In the genomic region with DNA sequence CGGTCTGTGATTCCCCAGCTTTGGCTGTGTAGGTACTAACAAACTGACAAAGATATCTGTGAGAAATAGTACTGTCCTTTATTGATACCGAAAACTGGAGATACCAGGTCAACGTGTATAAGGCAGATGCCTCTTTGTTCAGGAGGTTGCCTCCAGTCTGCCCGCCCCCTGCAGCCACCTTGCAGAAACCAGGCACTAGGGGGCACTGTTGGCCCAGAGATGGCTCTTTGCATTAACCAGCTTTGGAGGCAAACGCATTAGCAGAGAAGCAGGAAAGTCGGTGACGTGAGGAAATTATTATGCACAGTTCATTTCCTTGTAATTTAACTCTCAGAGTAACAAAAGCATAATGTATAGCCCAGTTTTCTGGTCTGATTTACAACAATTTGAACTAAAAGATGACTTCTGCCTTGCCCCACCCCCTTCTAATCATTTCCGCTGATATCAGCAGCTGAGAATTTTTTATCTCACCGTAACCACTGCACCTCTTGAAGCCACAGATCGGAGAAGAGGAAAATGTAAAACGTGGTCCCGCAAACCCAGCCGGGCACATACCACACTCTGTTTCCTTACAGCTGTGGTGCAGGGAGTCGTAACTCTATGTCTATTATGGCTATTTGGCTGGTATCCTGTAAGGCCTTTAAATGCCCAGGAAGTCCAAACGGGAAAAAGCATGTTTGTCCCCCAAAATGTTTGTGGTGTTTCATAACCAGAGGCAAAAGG, we compare ENCODE assay signal across 7 mouse cellular contexts.
DNase-seq lines count a peak whose midpoint lies in the region; ATAC-seq lines count a peak whose summit lies in the region.

No protein-coding gene starts in this region.

- no peak overlapping the region; the same call in 1 of the 2 replicates for H3K4me3 ChIP-seq in limb, embryonic 10.5 days
- H3K4me3 ChIP-seq in midbrain, embryonic 13.5 days (replicated peaks): no peak overlapping the region

- DNase-seq in adrenal gland, postnatal 10 days: peak; percentile 97
- DNase-seq in embryo, embryonic 9.5 days (ENCODE audit: extremely low spot score): peak; percentile 93
- peak; percentile 91 to 97 for DNase-seq in heart, adult 18-20 months
- peak; percentile 88 for DNase-seq in kidney, adult 18-20 months
- peak; percentile 97 for DNase-seq in limb, embryonic 10.5 days (ENCODE audit: low spot score)
- peak; percentile 57 for DNase-seq in spleen, adult 12 weeks (ENCODE audit: low spot score)

- no peaks in the 10 kb centered on the region for H3K27me3 ChIP-seq in limb, embryonic 10.5 days (ENCODE audit: low read depth, poor library complexity, severe bottlenecking)
- H3K27me3 ChIP-seq in midbrain, embryonic 13.5 days: no peaks in the 10 kb centered on the region

- peak overlapping the region; percentile 46; the same call in 1 of the 2 replicates for H3K9ac ChIP-seq in midbrain, embryonic 13.5 days (replicated peaks)

- no peaks in the 10 kb centered on the region for H3K9me3 ChIP-seq in limb, embryonic 10.5 days (replicated peaks)
- no peaks in the 10 kb centered on the region for H3K9me3 ChIP-seq in midbrain, embryonic 13.5 days

- H3K4me2 ChIP-seq in midbrain, embryonic 13.5 days (replicated peaks): peak overlapping the region; percentile 39

- ATAC-seq in midbrain, embryonic 13.5 days: peak; percentile 90

- H3K4me1 ChIP-seq in limb, embryonic 10.5 days: peaks cover 40% of the 10 kb centered on the region
- H3K4me1 ChIP-seq in midbrain, embryonic 13.5 days (replicated peaks): peaks cover 29% of the 10 kb centered on the region

- H3K36me3 ChIP-seq in limb, embryonic 10.5 days: no peaks in the 10 kb centered on the region
- no peaks in the 10 kb centered on the region for H3K36me3 ChIP-seq in midbrain, embryonic 13.5 days

- WGBS in limb, embryonic 10.5 days: 31% methylated on average over 15 of the region's 15 CpGs
- WGBS in midbrain, embryonic 13.5 days: 24% methylated on average over 15 of the region's 15 CpGs

- peak overlapping the region; percentile 82 for H3K27ac ChIP-seq in limb, embryonic 10.5 days
- peak overlapping the region; percentile 72 for H3K27ac ChIP-seq in midbrain, embryonic 13.5 days
